Mouse (Mus musculus) thymus, adult 2 months (tissue): ENCODE data around the gene Olfr535.
"Not testable (repeated sequence)": the region's sequence is repeated elsewhere in the genome, so short reads cannot be mapped to it uniquely, and the experiment has no call there.

Experiments used
- CTCF ChIP-seq: fragments of 200-500 bp; IDR thresholded peaks from 2 replicates; pipeline ENCODE4 v1.5.1; 2012; ENCODE audit warnings: mild to moderate bottlenecking, control low read depth, low read length, moderate library complexity, borderline replicate concordance; ENCODE audit not compliant: control insufficient read depth, poor library complexity, insufficient read depth; ENCODE audit errors: extremely low read depth
- POLR2A ChIP-seq: fragments of 200-500 bp; IDR thresholded peaks from 2 replicates; pipeline ENCODE4 v1.6.1; 2012; ENCODE audit warnings: mild to moderate bottlenecking, low read length, control low read depth, moderate library complexity; ENCODE audit not compliant: control insufficient read depth, poor library complexity, insufficient read depth; ENCODE audit errors: extremely low read depth

DNA sequence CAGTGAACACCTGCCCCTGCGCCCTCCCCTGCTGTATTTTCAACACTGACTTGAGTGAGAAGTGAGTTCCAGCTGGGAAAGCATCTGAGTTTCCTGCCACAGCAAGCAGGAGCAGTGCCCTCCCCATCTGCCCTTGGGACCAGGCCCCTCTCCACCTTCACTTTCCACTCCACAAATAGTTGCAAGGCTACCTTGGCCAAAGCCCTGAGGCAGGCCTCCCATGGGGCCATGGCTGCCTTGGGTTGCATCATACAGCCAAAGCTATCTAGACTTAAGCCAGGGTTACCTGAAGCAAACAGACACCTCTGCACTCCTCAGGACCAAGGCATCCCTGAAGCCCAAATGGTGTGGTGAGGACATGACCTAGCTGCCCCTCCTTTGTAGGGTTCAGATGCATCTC, 20.9 kb upstream of the Olfr535 start, which contains the start of gene Olfr533:
- TF ChIP-seq POLR2A, CTCF: not testable (repeated sequence)
